Mouse (Mus musculus): Measurements from ENCODE around the gene Rela.

Rela gene

DNA sequence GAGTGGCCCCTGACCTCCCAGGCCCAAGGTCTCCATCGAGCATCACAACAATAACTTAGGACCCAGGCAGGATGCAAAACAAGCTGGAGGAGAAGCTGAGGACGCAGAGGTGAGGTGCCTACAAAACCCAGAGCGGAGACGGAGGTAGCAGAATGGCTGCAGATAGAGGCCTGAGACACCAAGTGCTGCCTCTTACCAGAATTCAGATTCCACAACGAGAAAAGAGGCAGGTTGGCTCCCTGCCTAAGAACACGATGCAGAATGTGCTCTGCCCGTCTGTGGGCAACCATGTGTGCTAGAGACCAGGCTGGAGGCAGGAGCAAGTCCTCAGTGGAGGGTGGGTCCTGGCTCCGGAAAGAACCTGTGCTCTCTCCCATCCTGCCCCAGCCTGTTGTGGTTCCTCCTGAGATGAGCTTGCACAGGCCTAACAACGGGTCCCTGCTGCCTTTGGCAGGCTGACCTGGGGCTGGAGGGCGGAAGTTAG is 55.7 kb downstream of the Rela start:
- no peak for ATAC-seq (ENCODE audit: insufficient number of reproducible peaks, low FRiP score, low TSS enrichment)

DNA sequence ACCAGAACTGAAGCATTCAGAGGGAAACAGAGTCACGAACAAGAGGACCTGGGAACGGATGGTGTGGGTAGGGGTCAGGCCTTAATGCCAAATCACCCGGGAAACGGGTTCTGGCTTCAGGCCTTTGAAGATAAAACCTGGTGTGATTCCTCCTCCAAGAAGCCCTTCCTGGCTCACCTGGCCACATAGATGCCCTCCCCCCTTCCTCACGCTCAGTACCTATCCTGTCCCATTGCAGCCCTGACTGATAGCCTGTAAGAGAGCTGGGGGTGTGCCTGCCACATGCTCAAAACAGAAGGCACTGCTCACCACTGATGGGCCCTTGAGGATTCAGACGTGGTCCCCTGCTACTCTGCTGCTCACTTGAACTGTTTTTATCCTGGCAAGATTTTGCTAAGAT is 56.5 kb downstream of the Rela start:
- no peak for ATAC-seq (ENCODE audit: insufficient number of reproducible peaks, low FRiP score, low TSS enrichment)

DNA sequence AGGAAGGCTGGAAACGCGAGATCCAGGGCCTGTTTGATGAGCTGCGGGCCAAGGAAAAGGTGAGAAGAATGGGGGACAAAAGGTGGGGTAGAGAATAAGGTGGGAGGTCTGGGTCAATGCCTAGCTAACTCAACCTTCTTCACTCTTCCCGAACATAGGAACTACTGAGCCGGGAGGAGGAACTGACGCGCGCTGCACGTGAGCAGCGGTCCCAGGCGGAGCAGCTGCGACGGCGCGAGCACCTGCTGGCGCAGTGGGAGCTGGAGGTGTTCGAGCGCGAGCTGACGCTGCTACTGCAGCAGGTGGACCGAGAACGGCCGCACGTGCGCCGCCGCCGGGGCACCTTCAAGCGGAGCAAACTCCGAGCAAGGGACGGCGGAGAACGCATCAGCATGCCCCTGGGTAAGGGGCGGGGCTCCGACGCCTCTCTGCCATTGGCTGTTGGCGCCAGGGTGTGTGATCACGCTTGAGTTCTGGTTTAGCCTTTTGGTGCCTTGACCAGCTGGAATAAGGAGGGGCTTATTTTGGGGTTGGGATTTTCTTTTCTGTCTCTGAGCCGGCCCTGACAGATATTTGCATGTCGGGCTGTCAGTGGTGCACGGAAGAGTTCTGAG is 58.7 kb downstream of the Rela start:
- ATAC-seq (ENCODE audit: insufficient number of reproducible peaks, low FRiP score, low TSS enrichment), result no peak

Measured in cerebellum, adult (tissue).